Mouse (Mus musculus) bone marrow, adult 2 months (tissue): ENCODE data around the gene Zc3h6.

Experiments
- CTCF ChIP-seq: fragments of 200-500 bp; IDR thresholded peaks from 2 replicates; pipeline ENCODE4 v1.5.1; 2011; ENCODE audit warnings: low read length, control low read depth; ENCODE audit not compliant: control insufficient read depth, insufficient read depth
- POLR2A ChIP-seq: fragments of 200-500 bp; IDR thresholded peaks from 2 replicates; pipeline ENCODE4 v1.6.1; 2011; ENCODE audit warnings: low read depth, mild to moderate bottlenecking, control low read depth, low read length, borderline replicate concordance; ENCODE audit not compliant: control insufficient read depth

GRCm38 (mm10) chr2:129006194-129006749 lies 39.1 kb downstream of the Zc3h6 start:
- TF ChIP-seq CTCF = no peak
- no peak for TF ChIP-seq POLR2A
